Mouse (Mus musculus) forebrain, embryonic 13.5 days (tissue): Measurements from ENCODE around the gene Gab2. TPM values are rescaled to one million over a fixed set of nuclear protein-coding genes. Genes with fewer than 3 reads are reported as not detected.

Source experiments
- ATAC-seq: fragments of 200-750 bp; cut with Nextera tagmentation; 2 replicates; pipeline ENCODE4 v1.8.0; 2017
- H3K27ac ChIP-seq: fragments of 300-500 bp; sonication (generic); 2 replicates; pipeline ENCODE4 v1.5.1; 2015; ENCODE audit warnings: inconsistent platforms, mild to moderate bottlenecking, moderate library complexity
- H3K27me3 ChIP-seq: fragments of 300-500 bp; sonication (generic); 2 replicates; pipeline ENCODE4 v1.6.1; 2015; ENCODE audit warnings: mild to moderate bottlenecking, inconsistent platforms
- H3K36me3 ChIP-seq: fragments of 300-500 bp; sonication (generic); 2 replicates; pipeline ENCODE4 v1.6.1; 2015; ENCODE audit warnings: mild to moderate bottlenecking, inconsistent platforms; ENCODE audit not compliant: poor library complexity, severe bottlenecking
- H3K4me1 ChIP-seq: fragments of 300-500 bp; sonication (generic); 2 replicates; pipeline ENCODE4 v1.6.1; 2015; ENCODE audit warnings: inconsistent platforms
- H3K4me2 ChIP-seq: fragments of 300-500 bp; sonication (generic); 2 replicates; pipeline ENCODE4 v1.6.1; 2015; ENCODE audit warnings: inconsistent platforms, mild to moderate bottlenecking, moderate library complexity
- H3K4me3 ChIP-seq: fragments of 300-500 bp; sonication (generic); 2 replicates; pipeline ENCODE4 v1.5.1; 2015; ENCODE audit warnings: mild to moderate bottlenecking, inconsistent platforms
- H3K9ac ChIP-seq: fragments of 300-500 bp; sonication (generic); 2 replicates; pipeline ENCODE4 v1.6.1; 2015; ENCODE audit warnings: mild to moderate bottlenecking, inconsistent platforms
- H3K9me3 ChIP-seq: fragments of 300-500 bp; sonication (generic); replicated peaks from 2 replicates; pipeline ENCODE4 v1.6.1; 2016; ENCODE audit warnings: inconsistent platforms
- WGBS: fragments of 180-500 bp; shearing (Covaris S2); methylation state at CpG from one replicate; pipeline ENCODE4 v1.1.7; 2015; 5-methylcytosine and 5-hydroxymethylcytosine counted together
- polyA plus RNA-seq: library from polyadenylated mRNA; unstranded; fragments of >200 nt; fragmentation: Nextera tagmentation; extraction: Ambion mirVana; gene quantifications from 2 replicates; pipeline ENCODE4 v1.2.1, GENCODE M21; 2015

The Gab2 gene
- polyA plus RNA-seq, 1 experiment from 2014 or later, result 9.9 TPM

GRCm38 (mm10) chr7:97151082-97151813 is 69.9 kb downstream of the Gab2 start:
- H3K4me1 ChIP-seq, result peaks cover 11% of the 10 kb centered on the region; the same call in 1 of the 2 replicates

GRCm38 (mm10) chr7:97154756-97155487 is 73.5 kb downstream of the Gab2 start:
- Histone ChIP-seq H3K27ac (no peak overlapping the region), H3K4me1 (peaks cover 11% of the 10 kb centered on the region; the same call in 1 of the 2 replicates), H3K4me2 (no peak overlapping the region), H3K9ac (no peak overlapping the region), H3K36me3 (no peaks in the 10 kb centered on the region), H3K9me3 (no peaks in the 10 kb centered on the region), H3K27me3 (no peaks in the 10 kb centered on the region), H3K4me3 (no peak overlapping the region)
- 83% methylated on average over 2 of the region's 2 CpGs for WGBS
- ATAC-seq, result no peak

More at GRCm38 (mm10) chr7:97151082-97151813, 69.9 kb downstream of the Gab2 start:
- 30% methylated on average over 2 of the region's 2 CpGs for WGBS
- Histone ChIP-seq H3K9ac (no peak overlapping the region), H3K27ac (no peak overlapping the region), H3K27me3 (no peaks in the 10 kb centered on the region), H3K9me3 (no peaks in the 10 kb centered on the region), H3K4me2 (no peak overlapping the region), H3K36me3 (no peaks in the 10 kb centered on the region), H3K4me3 (no peak overlapping the region)
- ATAC-seq, result peak; percentile 75; the same call in 1 of the 2 replicates

- H3K4me2 ChIP-seq, result no peak overlapping the region
- H3K4me1 ChIP-seq, result 0 out of 2 replicates have a peak, but pooled peaks cover 7% of the 10 kb centered on the region
- WGBS, result 36% methylated on average over 1 of the region's 1 CpGs
- ATAC-seq, result no peak
- H3K4me3 ChIP-seq, result no peak overlapping the region
- H3K27me3 ChIP-seq, result no peaks in the 10 kb centered on the region
- H3K36me3 ChIP-seq, result no peaks in the 10 kb centered on the region
- no peaks in the 10 kb centered on the region for H3K9me3 ChIP-seq
- no peak overlapping the region for H3K9ac ChIP-seq
- no peak overlapping the region for H3K27ac ChIP-seq
These were observed 82.9 kb downstream of the Gab2 start for GRCm38 (mm10) chr7:97164261-97164660.

GRCm38 (mm10) chr7:97171089-97171488 is 89.7 kb downstream of the Gab2 start:
- Histone ChIP-seq H3K4me1 (no peaks in the 10 kb centered on the region), H3K27me3 (no peaks in the 10 kb centered on the region), H3K4me2 (no peak overlapping the region), H3K36me3 (no peaks in the 10 kb centered on the region), H3K9me3 (no peaks in the 10 kb centered on the region), H3K4me3 (no peak overlapping the region), H3K9ac (no peak overlapping the region), H3K27ac (no peak overlapping the region)
- ATAC-seq, result no peak
- WGBS, result 73% methylated on average over 1 of the region's 1 CpGs

DNA sequence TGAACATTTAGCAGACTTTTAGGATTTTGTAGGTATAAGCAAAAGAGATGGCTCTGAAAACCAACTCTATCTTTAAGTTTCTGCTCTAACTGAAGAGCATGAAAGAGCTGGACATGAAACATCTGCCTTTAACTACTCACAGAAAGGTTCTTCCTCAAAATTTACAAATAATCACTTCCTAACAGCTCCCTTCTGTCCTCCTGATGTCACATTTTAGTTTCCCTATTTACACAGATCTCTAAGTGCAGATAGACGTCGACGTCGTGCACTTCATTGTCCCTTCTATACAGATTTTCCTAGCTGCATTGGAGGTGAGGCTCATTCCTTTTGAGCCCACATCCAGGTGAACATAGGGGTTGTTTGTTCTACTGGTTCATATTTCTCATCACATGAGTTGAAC is 90.3 kb downstream of the Gab2 start:
- H3K4me3 ChIP-seq, result no peak overlapping the region
- no peak overlapping the region for H3K9ac ChIP-seq
- no peak for ATAC-seq
- H3K4me1 ChIP-seq, result no peaks in the 10 kb centered on the region
- H3K9me3 ChIP-seq, result no peaks in the 10 kb centered on the region
- 95% methylated on average over 4 of the region's 4 CpGs for WGBS
- no peaks in the 10 kb centered on the region for H3K27me3 ChIP-seq
- H3K36me3 ChIP-seq, result no peaks in the 10 kb centered on the region
- no peak overlapping the region for H3K4me2 ChIP-seq
- no peak overlapping the region for H3K27ac ChIP-seq

- ATAC-seq, result no peak
These were observed 90.7 kb downstream of the Gab2 start for GRCm38 (mm10) chr7:97172126-97172525.

GRCm38 (mm10) chr7:97181931-97182330 is 100.5 kb downstream of the Gab2 start:
- Histone ChIP-seq H3K36me3 (no peaks in the 10 kb centered on the region), H3K27ac (no peak overlapping the region), H3K9ac (no peak overlapping the region), H3K4me3 (no peak overlapping the region), H3K4me2 (no peak overlapping the region), H3K9me3 (no peaks in the 10 kb centered on the region), H3K4me1 (peaks cover 7% of the 10 kb centered on the region; the same call in 1 of the 2 replicates), H3K27me3 (no peaks in the 10 kb centered on the region)
- ATAC-seq, result no peak
- WGBS, result 83% methylated on average over 1 of the region's 1 CpGs

More at GRCm38 (mm10) chr7:97172126-97172525, 90.7 kb downstream of the Gab2 start:
- no peak overlapping the region for H3K4me3 ChIP-seq
- no peak overlapping the region for H3K9ac ChIP-seq
- no peaks in the 10 kb centered on the region for H3K4me1 ChIP-seq
- no peaks in the 10 kb centered on the region for H3K9me3 ChIP-seq
- no peak overlapping the region for H3K27ac ChIP-seq
- WGBS, result 93% methylated on average over 3 of the region's 3 CpGs
- no peaks in the 10 kb centered on the region for H3K36me3 ChIP-seq
- H3K27me3 ChIP-seq, result no peaks in the 10 kb centered on the region
- H3K4me2 ChIP-seq, result no peak overlapping the region

DNA sequence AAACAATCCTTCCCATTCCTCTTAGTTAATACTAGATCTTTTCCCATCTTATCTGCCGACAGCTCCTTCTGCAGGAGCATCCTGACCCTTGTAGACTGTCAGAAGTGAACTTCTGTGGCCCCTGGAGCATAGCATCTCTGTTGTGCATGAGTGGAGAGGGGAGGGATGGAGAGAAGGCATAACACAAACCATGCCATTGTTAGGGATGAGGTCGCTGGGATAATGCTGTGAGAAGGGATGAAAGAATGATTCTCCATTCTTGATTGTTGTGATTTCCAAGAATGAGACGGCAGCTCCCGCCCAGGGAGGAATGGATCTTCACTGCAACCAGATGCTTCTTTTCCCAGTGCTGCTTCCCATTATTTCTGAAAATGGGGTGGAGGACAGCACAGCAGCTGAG is 102.0 kb downstream of the Gab2 start:
- H3K27ac ChIP-seq, result no peak overlapping the region

DNA sequence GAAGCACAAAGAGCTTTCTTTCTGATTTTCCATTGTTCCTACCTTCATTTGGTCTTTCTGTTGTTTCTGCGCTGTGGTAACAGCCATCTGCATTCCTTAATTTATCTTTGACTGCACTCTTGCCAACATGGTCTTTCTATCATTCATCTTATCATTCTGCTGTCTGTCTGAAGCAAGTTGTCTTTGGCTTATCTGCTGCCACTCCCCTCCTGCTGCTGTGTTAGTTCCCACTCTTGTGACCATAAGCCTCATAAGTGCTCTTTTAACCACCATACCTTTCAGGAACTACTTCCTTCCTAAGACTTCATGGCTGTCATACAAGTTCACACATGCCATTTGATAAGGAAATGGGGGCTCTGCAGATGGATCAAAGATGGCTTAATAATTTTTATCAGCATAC is 102.6 kb downstream of the Gab2 start:
- H3K9ac ChIP-seq, result no peak overlapping the region
- no peaks in the 10 kb centered on the region for H3K36me3 ChIP-seq
- no peak for ATAC-seq
- no peak overlapping the region for H3K4me3 ChIP-seq
- H3K9me3 ChIP-seq, result no peaks in the 10 kb centered on the region
- no peak overlapping the region for H3K4me2 ChIP-seq
- no peak overlapping the region for H3K27ac ChIP-seq
- no peaks in the 10 kb centered on the region for H3K27me3 ChIP-seq
- 78% methylated on average over 1 of the region's 1 CpGs for WGBS
- H3K4me1 ChIP-seq, result peaks cover 7% of the 10 kb centered on the region; the same call in 1 of the 2 replicates

More for the DNA sequence above, 102.0 kb downstream of the Gab2 start:
- Histone ChIP-seq H3K9ac (no peak overlapping the region), H3K27me3 (no peaks in the 10 kb centered on the region), H3K36me3 (no peaks in the 10 kb centered on the region), H3K4me1 (peaks cover 7% of the 10 kb centered on the region; the same call in 1 of the 2 replicates), H3K4me3 (no peak overlapping the region), H3K9me3 (no peaks in the 10 kb centered on the region), H3K4me2 (no peak overlapping the region)
- WGBS, result 54% methylated on average over 4 of the region's 4 CpGs
- ATAC-seq, result no peak

GRCm38 (mm10) chr7:97187387-97188081 is 106.1 kb downstream of the Gab2 start:
- Histone ChIP-seq H3K4me3 (no peak overlapping the region), H3K27ac (no peak overlapping the region), H3K36me3 (no peaks in the 10 kb centered on the region), H3K4me2 (no peak overlapping the region), H3K4me1 (peaks cover 7% of the 10 kb centered on the region; the same call in 1 of the 2 replicates), H3K27me3 (no peaks in the 10 kb centered on the region), H3K9ac (no peak overlapping the region), H3K9me3 (no peaks in the 10 kb centered on the region)
- no peak for ATAC-seq
- WGBS, result 92% methylated on average over 2 of the region's 2 CpGs

GRCm38 (mm10) chr7:97189116-97189515 is 107.7 kb downstream of the Gab2 start:
- Histone ChIP-seq H3K9me3 (no peaks in the 10 kb centered on the region), H3K9ac (no peak overlapping the region), H3K27me3 (no peaks in the 10 kb centered on the region), H3K4me2 (no peak overlapping the region), H3K36me3 (no peaks in the 10 kb centered on the region), H3K4me3 (no peak overlapping the region), H3K4me1 (peaks cover 7% of the 10 kb centered on the region; the same call in 1 of the 2 replicates), H3K27ac (no peak overlapping the region)
- WGBS, result 45% methylated on average over 1 of the region's 1 CpGs
- no peak for ATAC-seq

DNA sequence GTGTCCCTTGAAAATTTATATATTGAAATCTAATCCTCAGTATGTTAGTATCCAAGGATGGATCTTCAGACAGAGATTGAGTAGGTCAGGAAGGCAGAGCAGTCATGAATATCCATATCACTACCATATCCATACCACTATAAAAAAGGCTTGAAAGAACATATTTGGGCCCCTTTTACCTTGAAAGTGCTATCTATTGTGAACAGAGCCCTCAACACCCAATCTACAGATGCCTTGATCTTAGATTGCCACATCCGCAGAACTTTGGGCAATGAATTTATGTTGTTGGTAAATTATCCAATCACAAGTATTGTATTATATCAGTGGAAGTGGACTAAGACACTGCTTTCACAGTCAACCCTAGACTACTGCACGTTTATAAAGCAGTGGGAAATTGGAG is 122.5 kb downstream of the Gab2 start:
- Histone ChIP-seq H3K4me2 (no peak overlapping the region), H3K9ac (no peak overlapping the region), H3K9me3 (no peaks in the 10 kb centered on the region), H3K4me1 (no peaks in the 10 kb centered on the region), H3K27ac (no peak overlapping the region), H3K36me3 (no peaks in the 10 kb centered on the region), H3K27me3 (no peaks in the 10 kb centered on the region), H3K4me3 (no peak overlapping the region)
- WGBS, result 82% methylated on average over 2 of the region's 2 CpGs
- ATAC-seq, result no peak
